Mouse (Mus musculus): ENCODE results near the gene Extl2.

The Extl2 gene

GRCm38 (mm10) chr3:116006978-116007940 is at the start of gene Extl2, which contains the start of gene Slc30a7:
Extl2 (plus strand) TSS chr3:116007462.
Slc30a7 (minus strand) TSS chr3:116007406.
- peak; percentile 64 for DNase-seq (ENCODE audit: low spot score)

- DNase-seq (ENCODE audit: low spot score) = no peak
These were observed 45.8 kb upstream of the Extl2 start for GRCm38 (mm10) chr3:115961311-115962027.

- no peak for DNase-seq (ENCODE audit: low spot score)
These were observed 45.2 kb upstream of the Extl2 start for GRCm38 (mm10) chr3:115962028-115962415.

GRCm38 (mm10) chr3:115963597-115963996 is 43.7 kb upstream of the Extl2 start:
- DNase-seq (ENCODE audit: low spot score) = no peak

GRCm38 (mm10) chr3:115964071-115964470 is 43.2 kb upstream of the Extl2 start:
- DNase-seq (ENCODE audit: low spot score) = no peak

GRCm38 (mm10) chr3:115968745-115969530 is 38.3 kb upstream of the Extl2 start:
- peak; percentile 10 for DNase-seq (ENCODE audit: low spot score)

- no peak for DNase-seq (ENCODE audit: low spot score)
These were observed 36.0 kb upstream of the Extl2 start for GRCm38 (mm10) chr3:115971045-115971785.

- no peak for DNase-seq (ENCODE audit: low spot score)
These were observed 35.2 kb upstream of the Extl2 start for GRCm38 (mm10) chr3:115971891-115972646.

GRCm38 (mm10) chr3:115974228-115974627 is 33.0 kb upstream of the Extl2 start:
- DNase-seq (ENCODE audit: low spot score) = no peak

- DNase-seq (ENCODE audit: low spot score) = no peak
These were observed 32.3 kb upstream of the Extl2 start for GRCm38 (mm10) chr3:115974995-115975394.

- no peak for DNase-seq (ENCODE audit: low spot score)
These were observed 28.3 kb upstream of the Extl2 start for GRCm38 (mm10) chr3:115979000-115979399.

GRCm38 (mm10) chr3:115983217-115983616 is 24.0 kb upstream of the Extl2 start:
- DNase-seq (ENCODE audit: low spot score) = no peak

- DNase-seq (ENCODE audit: low spot score) = no peak
These were observed 22.6 kb upstream of the Extl2 start for GRCm38 (mm10) chr3:115984653-115985052.

GRCm38 (mm10) chr3:115985183-115985892 is 21.9 kb upstream of the Extl2 start:
- no peak for DNase-seq (ENCODE audit: low spot score)

GRCm38 (mm10) chr3:115992103-115992502 is 15.2 kb upstream of the Extl2 start:
- no peak for DNase-seq (ENCODE audit: low spot score)

GRCm38 (mm10) chr3:115992588-115992987 is 14.7 kb upstream of the Extl2 start:
- no peak for DNase-seq (ENCODE audit: low spot score)

- DNase-seq (ENCODE audit: low spot score) = no peak
These were observed 14.2 kb upstream of the Extl2 start for GRCm38 (mm10) chr3:115993025-115993424.

GRCm38 (mm10) chr3:115996929-115997328 is 10.3 kb upstream of the Extl2 start:
- no peak for DNase-seq (ENCODE audit: low spot score)

GRCm38 (mm10) chr3:116006284-116006977 is 831 bp upstream of the Extl2 start:
- no peak for DNase-seq (ENCODE audit: low spot score)

Measured in ovary, adult 18-20 months (tissue).